Mouse (Mus musculus): ENCODE results near the gene Spryd7.

The Spryd7 gene

DNA sequence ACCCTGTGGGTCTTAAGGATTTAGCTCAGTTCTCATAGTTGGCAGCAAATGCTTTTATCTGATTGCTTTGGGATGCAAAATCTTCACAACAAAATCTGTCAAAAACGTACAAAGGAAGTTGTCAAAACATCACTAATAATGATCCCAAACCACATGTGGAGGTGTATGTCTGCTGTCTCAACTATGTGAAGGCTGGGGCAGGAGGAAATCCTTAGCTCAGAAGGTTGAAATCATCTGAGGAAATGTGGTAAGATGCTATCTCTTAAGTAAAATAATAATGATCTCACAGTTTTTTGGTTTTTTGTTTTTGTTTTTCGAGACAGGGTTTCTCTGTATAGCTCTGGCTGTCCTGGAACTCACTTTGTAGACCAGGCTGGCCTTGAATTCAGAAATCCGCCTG, 20.9 kb downstream of the Spryd7 start:
- DNase-seq (ENCODE audit: low read depth) = no peak

DNA sequence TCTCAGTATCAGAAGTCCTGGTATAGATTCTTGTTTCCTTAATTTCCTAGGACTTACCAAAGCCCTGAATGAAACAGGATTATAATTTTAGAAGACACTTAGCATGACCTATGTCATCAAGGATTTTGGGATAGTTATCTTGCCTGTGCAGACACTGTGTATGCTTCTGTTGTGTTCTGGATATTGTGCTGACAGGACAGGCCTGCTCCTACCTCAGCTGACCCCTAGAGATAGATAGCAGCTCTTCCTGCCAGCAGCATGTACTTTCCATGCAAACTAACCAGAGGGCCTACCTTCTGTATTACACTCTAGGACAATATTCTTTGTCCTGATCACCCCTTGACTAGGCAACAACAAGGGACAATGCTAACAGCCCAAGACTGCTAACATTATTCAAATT, 25.7 kb downstream of the Spryd7 start:
- DNase-seq (ENCODE audit: low read depth) = no peak

DNA sequence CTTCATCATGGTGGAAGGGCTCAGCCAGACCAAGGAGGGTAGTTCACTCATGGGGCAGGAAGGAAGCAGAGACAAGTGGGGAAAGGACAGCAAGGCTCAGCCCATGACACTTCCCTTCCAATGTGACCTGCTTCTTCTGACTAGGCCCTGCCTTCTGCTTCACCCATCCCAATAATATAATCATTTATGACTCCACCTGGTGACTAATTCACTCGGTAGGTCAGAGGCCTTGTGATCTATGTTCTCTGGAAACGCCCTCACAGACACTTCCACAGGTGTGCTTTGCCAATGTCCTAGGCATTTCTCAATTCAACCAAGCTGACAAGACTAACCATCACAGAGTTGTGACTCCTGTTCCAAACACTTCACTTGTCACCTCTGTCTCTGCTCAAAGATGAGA, 26.3 kb downstream of the Spryd7 start:
- no peak for DNase-seq (ENCODE audit: low read depth)

DNA sequence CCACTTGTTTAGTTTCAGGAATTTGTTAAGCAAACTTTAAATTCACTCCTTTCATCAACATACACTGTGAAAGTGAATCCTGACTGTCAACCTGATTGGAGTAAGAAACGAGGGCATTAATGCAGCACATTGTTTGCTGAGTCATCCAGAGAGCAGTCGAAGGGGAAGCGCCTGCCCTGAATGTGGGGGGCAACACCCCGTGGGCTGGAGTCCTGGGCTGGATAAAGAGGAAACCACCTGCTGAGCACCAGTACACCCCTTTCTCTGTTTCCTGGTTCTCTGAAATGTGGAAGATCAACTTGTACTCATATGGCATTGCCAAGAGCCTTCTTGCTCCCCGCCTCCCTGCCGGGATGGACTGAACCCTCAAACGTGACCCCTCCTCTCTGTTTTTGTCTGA, 27.2 kb downstream of the Spryd7 start:
- no peak for DNase-seq (ENCODE audit: low read depth)

DNA sequence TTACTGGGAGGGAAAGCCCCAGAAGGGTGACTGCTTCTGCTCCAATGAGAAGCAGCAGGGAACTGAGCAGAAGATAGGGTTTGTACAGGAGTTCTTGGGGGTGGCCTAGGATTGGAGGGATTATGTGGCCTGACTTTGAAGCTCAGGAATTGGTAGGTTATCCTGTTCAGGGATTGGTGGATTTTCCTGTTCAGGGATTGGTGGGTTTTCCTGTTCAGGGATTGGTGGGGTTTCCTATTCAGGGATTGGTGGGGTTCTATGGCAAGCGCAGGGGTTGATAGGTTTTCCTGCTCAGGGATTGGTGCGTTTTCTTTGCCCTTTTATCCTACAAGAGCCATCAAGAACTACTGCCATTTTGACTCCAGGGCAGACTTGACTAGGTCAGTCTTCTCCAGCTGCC, 30.7 kb downstream of the Spryd7 start:
- no peak for DNase-seq (ENCODE audit: low read depth)

DNA sequence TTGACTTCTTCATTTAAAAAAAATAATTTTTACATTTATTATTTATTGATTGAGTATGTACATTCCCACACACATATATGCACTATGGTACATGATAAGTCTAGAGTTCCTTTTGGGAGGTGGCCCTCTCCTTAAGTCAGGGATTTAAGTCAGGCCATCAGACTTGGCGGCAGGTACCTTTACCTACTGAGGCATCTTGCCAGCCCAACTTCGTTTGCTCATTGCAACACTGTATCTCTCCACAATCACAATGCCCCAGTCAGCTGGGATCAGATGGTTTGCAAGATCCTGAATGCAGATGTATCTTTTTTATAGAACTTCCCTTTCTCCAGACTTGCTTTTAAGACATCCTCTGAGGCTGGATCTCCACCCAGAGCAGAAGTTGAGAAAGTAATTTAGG, 32.9 kb downstream of the Spryd7 start:
- no peak for DNase-seq (ENCODE audit: low read depth)

DNA sequence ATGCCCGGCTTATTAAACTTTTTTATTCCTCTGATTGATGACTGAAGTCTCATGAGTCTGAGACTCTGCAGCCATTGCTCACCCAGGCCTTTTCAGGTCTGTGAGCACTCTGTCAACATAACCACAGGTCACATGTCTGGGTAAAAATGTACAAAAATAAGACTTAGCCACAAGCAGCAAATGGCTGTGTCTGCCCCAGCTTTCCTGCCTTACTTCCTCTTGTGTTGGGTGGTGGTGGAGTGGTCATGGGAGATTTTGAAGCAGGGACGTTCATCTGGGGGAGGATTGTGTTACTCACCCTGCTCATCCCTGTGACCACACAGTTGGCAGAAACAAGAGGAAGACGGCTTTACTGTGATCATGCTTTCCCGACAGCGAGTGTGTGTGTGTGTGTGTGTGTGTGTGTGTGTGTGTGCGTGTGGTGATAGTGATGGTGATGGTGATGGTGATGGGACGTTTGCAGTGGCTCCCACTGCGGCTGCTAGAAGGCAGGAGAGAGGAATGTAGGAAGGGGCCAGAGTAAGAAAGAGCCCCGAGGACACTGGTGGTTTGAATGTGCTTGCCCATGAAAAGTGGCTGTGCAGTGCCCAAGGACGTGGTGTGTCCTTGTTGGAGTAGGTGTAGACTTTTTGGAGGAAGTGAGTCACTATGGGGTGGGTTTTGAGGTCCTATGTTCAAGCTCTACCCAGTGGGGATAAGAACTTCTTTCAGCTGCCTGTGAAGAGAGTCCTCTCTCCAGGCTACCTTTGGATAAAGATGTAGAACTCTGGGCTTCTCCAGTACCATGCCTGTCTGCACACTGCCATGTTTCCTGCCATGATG, 37.8 kb downstream of the Spryd7 start:
- no peak for DNase-seq (ENCODE audit: low read depth)

DNA sequence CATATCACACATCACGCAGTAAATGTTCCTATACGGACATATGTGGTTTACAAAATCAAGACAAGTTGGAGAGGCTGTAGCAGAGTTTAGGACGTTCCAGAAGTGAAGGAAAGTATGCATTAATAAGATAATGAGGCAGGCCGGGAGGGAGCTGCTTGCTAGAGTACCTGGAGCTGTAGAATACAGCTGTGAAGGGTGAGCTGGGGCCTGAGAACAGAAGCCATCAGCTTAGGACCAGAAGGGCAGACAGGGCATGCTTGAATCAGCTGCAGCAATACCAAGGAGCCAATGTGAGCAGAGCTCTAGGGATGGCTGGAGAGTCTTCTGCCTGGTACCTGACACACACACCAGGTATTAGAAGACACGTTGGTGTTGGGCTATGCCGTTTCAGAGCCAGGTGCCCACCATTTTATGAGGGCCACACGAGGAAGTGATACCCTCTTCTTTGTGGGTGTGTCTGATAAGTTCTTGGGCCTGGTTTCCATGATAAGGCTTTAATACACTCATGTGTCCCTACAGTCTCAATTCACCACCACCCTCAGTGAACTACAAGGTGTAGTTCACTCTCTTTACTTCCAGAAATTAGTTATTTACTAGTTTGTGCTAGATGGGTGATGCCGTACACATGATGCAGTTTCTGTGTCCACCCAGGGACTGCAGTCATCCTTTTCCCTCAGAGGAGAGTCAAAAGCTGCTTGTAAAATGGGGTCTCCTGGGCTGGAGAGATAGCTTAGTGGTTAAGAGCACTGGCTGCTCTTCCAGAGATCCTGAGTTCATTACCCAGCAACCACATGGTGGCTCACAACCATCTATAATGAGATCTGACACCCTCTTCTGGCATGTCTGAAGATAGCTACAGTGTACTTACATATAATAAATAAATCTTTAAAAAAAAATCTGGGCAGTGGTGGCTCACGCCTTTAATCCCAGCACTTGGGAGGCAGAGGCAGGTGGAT, 39.9 kb downstream of the Spryd7 start:
- DNase-seq (ENCODE audit: low read depth) = no peak

DNA sequence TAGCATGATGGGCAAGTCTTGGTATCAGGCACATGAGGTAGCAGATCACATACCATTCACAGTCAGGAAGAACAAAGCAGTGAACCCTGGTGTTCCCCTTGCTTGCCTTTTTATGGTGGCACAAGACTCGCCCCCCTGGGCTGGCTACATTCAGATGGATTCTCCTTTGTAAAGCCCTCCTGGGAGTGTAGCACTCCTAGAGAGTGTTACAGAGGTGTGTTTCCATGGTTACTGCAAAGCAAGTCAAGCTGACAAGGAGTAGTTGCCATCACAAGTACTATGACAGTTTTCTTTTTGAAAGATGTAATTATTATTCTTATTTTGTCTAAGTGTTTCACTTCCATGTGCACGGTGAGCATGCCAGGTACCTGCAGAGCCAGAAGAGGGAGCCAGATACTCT, 45.2 kb downstream of the Spryd7 start:
- no peak for DNase-seq (ENCODE audit: low read depth)

DNA sequence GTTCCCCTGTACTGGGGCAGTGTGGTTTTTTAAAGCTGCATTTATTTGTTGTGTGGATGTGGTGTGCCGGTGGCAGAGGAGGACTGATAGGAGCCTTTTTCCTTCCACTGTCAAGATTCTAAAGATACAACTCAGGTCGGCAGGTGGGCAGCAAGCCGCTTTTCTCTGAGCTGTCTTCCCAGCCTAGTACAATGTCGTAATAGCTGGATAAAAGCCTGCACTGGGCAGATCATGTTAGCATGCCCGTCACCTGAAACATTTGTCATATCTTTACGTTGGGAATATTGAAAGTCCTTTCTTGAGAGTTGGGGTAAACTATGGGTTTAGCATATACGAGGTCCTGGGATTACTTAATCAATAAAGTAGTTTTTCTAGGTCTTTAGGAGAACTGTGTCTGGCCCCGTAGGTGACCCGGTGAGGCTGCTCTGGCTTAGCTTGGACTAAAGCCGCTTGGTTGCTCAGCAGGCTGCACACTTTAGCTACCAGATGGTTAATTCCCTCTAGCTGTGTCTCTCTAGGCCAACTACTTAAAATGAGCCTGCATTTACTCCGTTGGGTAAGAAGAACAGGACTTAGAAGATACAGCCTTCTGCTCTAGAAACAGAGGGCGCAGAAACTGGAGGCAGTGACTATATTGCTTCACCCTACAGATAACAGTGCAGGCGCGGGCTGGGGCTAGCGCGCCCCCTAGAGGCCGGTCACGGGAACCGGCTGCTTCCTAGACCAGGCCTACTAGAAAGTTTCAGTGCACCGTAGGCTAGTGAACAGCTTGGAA, 58.8 kb downstream of the Spryd7 start:
- peak; percentile 88 for DNase-seq (ENCODE audit: low read depth)

DNA sequence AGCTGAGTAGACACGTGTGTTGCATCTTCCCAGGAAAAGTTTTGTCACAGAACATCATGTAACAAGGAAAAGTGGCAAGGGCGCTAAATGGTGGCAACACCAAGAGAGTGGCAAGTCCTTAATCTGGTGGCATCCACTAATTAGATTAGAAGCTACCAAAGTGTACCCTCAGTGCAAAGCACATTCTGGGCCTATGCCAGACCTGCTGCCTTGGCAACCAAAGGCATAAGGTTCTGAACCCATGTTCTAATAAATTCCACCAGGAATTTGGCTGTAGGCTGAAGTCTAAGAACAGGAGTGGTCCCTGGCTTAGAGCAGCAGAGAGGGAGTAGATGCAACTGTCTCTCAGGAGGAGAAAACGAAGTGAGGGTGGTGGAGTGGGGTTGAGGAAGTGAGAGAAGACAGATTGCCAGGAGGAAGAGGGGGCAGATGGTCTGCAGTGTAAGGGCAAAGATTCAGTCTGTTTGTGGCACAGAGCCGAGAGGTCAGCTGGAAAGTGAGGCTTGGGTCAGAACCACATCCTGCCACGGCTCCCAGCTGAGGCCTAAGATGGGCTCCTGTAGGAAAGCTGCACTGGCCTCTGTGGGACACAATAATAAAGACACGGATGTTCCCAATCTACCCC, 63.1 kb downstream of the Spryd7 start:
- DNase-seq (ENCODE audit: low read depth) = peak; percentile 4

Measured in NIH3T3 (cell line).